In genomic region chr9:40616426-40617035, GRCm38 (mm10) we compare ENCODE assay signal across 8 mouse cellular contexts. TPM values are rescaled to one million over a fixed set of nuclear protein-coding genes. Genes with fewer than 3 reads are reported as not detected.
DNase-seq lines count a peak whose midpoint lies in the region; ATAC-seq lines count a peak whose summit lies in the region.

No protein-coding gene starts in this region.

- H3K36me3 ChIP-seq in embryonic facial prominence, embryonic 12.5 days: no peaks in the 10 kb centered on the region
- H3K36me3 ChIP-seq in limb, embryonic 10.5 days: no peaks in the 10 kb centered on the region
- H3K36me3 ChIP-seq in midbrain, embryonic 11.5 days (ENCODE audit: control insufficient read depth, insufficient read depth, low read length): no peaks in the 10 kb centered on the region

- 0 out of 2 replicates have a peak overlapping the region, but pooled peaks have one; percentile 60 for H3K27ac ChIP-seq in embryonic facial prominence, embryonic 12.5 days
- H3K27ac ChIP-seq in limb, embryonic 10.5 days: peak overlapping the region; percentile 82
- H3K27ac ChIP-seq in midbrain, embryonic 11.5 days (ENCODE audit: low read depth, low read length): peak overlapping the region; percentile 77

- peaks cover 27% of the 10 kb centered on the region for H3K4me1 ChIP-seq in embryonic facial prominence, embryonic 12.5 days
- H3K4me1 ChIP-seq in limb, embryonic 10.5 days: peaks cover 35% of the 10 kb centered on the region
- peaks cover 14% of the 10 kb centered on the region for H3K4me1 ChIP-seq in midbrain, embryonic 11.5 days (ENCODE audit: control insufficient read depth, insufficient read depth, low read length)

- H3K9me3 ChIP-seq in embryonic facial prominence, embryonic 12.5 days: no peaks in the 10 kb centered on the region
- H3K9me3 ChIP-seq in limb, embryonic 10.5 days (replicated peaks): no peaks in the 10 kb centered on the region
- no peaks in the 10 kb centered on the region for H3K9me3 ChIP-seq in midbrain, embryonic 11.5 days (ENCODE audit: control insufficient read depth, low read length)

- DNase-seq in 416B (ENCODE audit: low read depth): peak; percentile 83
- peak; percentile 64 to 77 for DNase-seq in adrenal gland, postnatal 36 days
- peak; percentile 67 to 83 for DNase-seq in heart, adult 18-20 months
- peak; percentile 71 for DNase-seq in kidney, adult 18-20 months
- DNase-seq in limb, embryonic 10.5 days (ENCODE audit: low spot score): peak; percentile 82
- peak; percentile 98 for DNase-seq in midbrain, embryonic 11.5 days (ENCODE audit: low spot score, missing footprints)
- peak; percentile 5 for DNase-seq in spleen, adult 12 weeks (ENCODE audit: low spot score)

- ATAC-seq in embryonic facial prominence, embryonic 12.5 days (ENCODE audit: insufficient number of reproducible peaks, insufficient read depth, low FRiP score, low TSS enrichment): no peak; the same call in 1 of the 2 replicates
- ATAC-seq in midbrain, embryonic 11.5 days (ENCODE audit: low FRiP score): peak; percentile 88

- peak overlapping the region; percentile 24; the same call in 1 of the 2 replicates for H3K4me3 ChIP-seq in embryonic facial prominence, embryonic 12.5 days
- H3K4me3 ChIP-seq in limb, embryonic 10.5 days: peak overlapping the region; percentile 45
- H3K4me3 ChIP-seq in midbrain, embryonic 11.5 days (ENCODE audit: low read depth, low read length): peak overlapping the region; percentile 15

- WGBS in embryonic facial prominence, embryonic 12.5 days: 1% methylated on average over 11 of the region's 11 CpGs
- 3% methylated on average over 11 of the region's 11 CpGs for WGBS in limb, embryonic 10.5 days
- WGBS in midbrain, embryonic 11.5 days: 1% methylated on average over 11 of the region's 11 CpGs

- H3K27me3 ChIP-seq in embryonic facial prominence, embryonic 12.5 days: no peaks in the 10 kb centered on the region
- 0 out of 2 replicates have a peak, but pooled peaks cover 4% of the 10 kb centered on the region for H3K27me3 ChIP-seq in limb, embryonic 10.5 days (ENCODE audit: low read depth, poor library complexity, severe bottlenecking)
- H3K27me3 ChIP-seq in midbrain, embryonic 11.5 days (ENCODE audit: control insufficient read depth, insufficient read depth, low read length): no peaks in the 10 kb centered on the region

- no peak overlapping the region for H3K9ac ChIP-seq in embryonic facial prominence, embryonic 12.5 days
- H3K9ac ChIP-seq in midbrain, embryonic 11.5 days (ENCODE audit: low read length): peak overlapping the region; percentile 17; the same call in 1 of the 2 replicates

- H3K4me2 ChIP-seq in embryonic facial prominence, embryonic 12.5 days (replicated peaks): peak overlapping the region; percentile 55
- peak overlapping the region; percentile 46 for H3K4me2 ChIP-seq in midbrain, embryonic 11.5 days

RNA-seq across cellular contexts. Expression of gene Gm21915, which starts 53.9 kb away (rescaled TPM):
- not detected for total RNA-seq in adrenal gland, postnatal 36 days (2021)
- polyA plus RNA-seq in embryonic facial prominence, embryonic 12.5 days (2016; fragmentation: Nextera tagmentation; extraction: Ambion mirVana): not detected in 2 replicates
- total RNA-seq in heart, adult 18-20 months (2021): not detected
- polyA plus RNA-seq in limb, embryonic 10.5 days (2016; fragmentation: Nextera tagmentation; extraction: Ambion mirVana): not detected in 2 replicates
- polyA plus RNA-seq in midbrain, embryonic 11.5 days (2014; fragmentation: Nextera tagmentation; extraction: Ambion mirVana): not detected in 2 replicates

Comparison
In these comparisons a context has a peak if more than half of its experiments do, and no peak if none do; other contexts are left out.
1. DNase-seq: peak in every context shown above with its lines; median percentile 98 in midbrain, embryonic 11.5 days; 83 in 416B; 82 in limb, embryonic 10.5 days; 75 in heart, adult 18-20 months; 71 in kidney, adult 18-20 months; 70 in adrenal gland, postnatal 36 days; 5 in spleen, adult 12 weeks.